Mouse (Mus musculus): ENCODE data around the gene Col9a2.

- TF ChIP-seq CTCF (IDR thresholded peaks at IDR 0.05; ENCODE audit: low read depth) (no peak), EP300 (optimal IDR thresholded peaks at IDR 0.05) (no peak)
Observed at GRCm38 (mm10) chr4:121020040-121020790, 19.0 kb upstream of the Col9a2 start.
